Mouse (Mus musculus): ENCODE data around the gene D6Wsu163e.

Gene D6Wsu163e

DNA sequence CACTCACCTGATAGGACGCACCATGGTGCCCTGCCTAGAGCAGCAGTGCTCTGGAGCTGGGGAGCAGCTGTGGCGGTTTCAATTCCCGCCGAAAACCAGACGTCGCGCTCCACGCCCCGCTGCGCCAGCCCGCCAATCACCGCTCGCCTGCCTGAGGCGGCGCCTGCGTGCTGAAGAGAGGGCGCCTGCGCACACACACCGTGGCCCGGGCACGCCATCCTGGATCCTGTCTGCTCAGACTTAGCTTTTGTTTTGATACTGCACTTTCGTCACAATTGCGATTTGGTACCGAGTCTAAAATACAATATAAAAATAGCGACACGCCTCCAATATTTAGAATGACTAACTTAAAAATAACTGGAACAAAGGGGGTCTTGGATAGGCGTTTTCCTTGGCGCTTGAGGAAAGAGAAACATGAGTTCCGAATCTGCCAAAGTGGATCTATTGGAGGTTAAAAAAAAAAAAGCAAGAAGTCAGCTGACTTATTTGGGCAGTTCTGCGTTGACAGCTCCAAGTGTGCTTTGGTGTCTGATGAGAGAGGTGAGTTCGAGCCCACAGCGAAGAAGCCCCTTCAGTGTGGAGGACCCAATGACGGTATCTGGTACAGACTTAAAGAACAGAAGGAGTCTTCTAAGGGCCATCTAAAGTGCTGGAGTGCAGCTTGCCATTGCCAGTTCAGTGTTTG is at the start of gene D6Wsu163e, which contains the start of gene Rad51ap1:
Gene D6Wsu163e (plus strand): TSS at position 476 of the 685 bp plus-strand sequence.
Gene Rad51ap1 (minus strand): TSS at position 101 of the 685 bp plus-strand sequence.
- DNase-seq (ENCODE audit: low read depth in 1 of 2, low spot score in 2 of 2): peak; percentile 90

GRCm38 (mm10) chr6:126907378-126907777 is 32.4 kb upstream of the D6Wsu163e start:
- no peak for DNase-seq (ENCODE audit: low read depth in 1 of 2, low spot score in 2 of 2)

GRCm38 (mm10) chr6:126907876-126908275 is 31.9 kb upstream of the D6Wsu163e start:
- no peak for DNase-seq (ENCODE audit: low read depth in 1 of 2, low spot score in 2 of 2)

GRCm38 (mm10) chr6:126910727-126911126 is 29.0 kb upstream of the D6Wsu163e start:
- no peak for DNase-seq (ENCODE audit: low read depth in 1 of 2, low spot score in 2 of 2)

DNA sequence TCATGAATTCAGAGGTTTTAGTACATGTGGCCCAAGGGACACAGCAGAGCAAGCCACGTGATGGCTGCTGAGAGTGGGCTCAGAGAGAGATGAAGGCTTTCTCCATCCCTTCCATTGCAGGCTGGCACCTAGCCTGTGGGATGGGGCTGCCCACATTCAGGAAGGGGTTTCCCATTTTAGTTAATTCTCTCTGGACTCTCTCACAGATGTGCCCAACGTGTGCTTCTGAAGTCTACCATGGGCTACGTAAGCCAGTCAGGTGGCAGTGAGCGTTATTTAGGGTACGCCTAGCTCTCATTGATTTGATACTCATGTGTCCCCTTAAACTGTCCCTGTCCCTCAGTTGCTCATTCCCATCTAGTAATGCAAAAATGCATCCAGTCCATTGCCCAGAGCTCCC is 24.8 kb upstream of the D6Wsu163e start:
- no peak for DNase-seq (ENCODE audit: low read depth in 1 of 2, low spot score in 2 of 2)

DNA sequence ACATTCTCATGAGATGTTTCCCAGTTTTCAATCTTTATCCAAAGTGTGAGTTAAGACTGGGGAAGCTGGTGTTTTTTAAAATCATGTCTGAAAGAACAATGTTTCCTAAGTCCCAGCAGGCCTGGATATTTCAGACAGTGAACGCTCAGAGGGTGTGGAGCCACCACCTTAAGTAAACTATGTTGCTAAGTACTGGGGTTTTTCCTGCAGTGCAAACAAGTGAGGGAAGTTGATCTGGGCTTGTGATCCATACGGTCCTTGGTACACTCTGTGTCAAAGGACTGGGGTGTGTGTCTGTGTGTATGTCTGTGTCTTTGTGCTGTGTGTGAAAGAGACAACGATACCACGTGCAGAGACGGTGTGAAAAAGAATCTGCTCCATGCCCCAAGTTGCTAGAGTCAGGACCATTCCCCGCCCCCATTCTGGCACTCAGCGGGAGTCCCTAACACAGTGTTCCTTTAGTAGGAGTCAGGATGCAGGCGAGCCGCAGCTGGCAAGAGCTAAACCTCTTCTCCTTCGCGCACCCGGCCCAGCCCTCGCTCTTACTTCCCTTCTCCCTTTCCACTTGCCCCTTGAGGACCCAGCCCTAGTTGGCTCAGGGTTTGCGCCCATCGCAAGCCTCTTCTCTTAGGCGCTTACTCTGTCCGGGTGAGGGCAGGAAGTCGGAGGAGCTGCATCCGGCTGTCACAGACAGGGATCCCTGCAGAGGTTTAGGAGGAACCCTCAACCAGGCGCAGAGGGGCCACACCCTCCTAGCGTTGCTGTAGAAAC is 18.5 kb upstream of the D6Wsu163e start, which contains the start of gene Dyrk4:
Gene Dyrk4 (minus strand): TSS at position 729 of the 771 bp plus-strand sequence.
- DNase-seq (ENCODE audit: low read depth in 1 of 2, low spot score in 2 of 2): no peak

GRCm38 (mm10) chr6:126932896-126933295 is 6.9 kb upstream of the D6Wsu163e start:
- DNase-seq (ENCODE audit: low read depth in 1 of 2, low spot score in 2 of 2): no peak

GRCm38 (mm10) chr6:126938047-126938446 is 1.7 kb upstream of the D6Wsu163e start:
- DNase-seq (ENCODE audit: low read depth in 1 of 2, low spot score in 2 of 2): no peak

- DNase-seq (ENCODE audit: low read depth in 1 of 2, low spot score in 2 of 2): no peak
These were observed 792 bp upstream of the D6Wsu163e start for GRCm38 (mm10) chr6:126938853-126939486.

DNA sequence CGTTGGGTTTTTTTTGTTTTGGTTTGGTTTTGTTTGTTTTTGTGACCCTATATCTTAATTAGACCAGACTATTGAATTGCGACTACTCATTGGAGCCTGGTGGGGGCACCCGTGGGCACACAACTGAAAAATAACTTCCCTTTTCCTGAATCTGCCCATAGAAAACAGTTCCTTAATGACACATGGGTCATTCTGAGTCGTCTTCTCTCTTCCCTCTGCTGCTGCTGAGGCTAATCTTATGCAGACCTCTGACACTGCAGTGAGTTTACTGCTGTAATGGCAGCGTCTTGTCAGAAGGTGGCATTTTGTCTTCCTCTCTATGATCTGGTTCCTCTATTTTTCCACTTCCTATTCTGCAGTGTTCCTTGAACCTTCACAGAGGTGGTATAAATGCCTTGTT is 689 bp downstream of the D6Wsu163e start:
- DNase-seq (ENCODE audit: low read depth in 1 of 2, low spot score in 2 of 2): peak; percentile 23 to 39

- no peak for DNase-seq (ENCODE audit: low read depth in 1 of 2, low spot score in 2 of 2)
These were observed 8.6 kb downstream of the D6Wsu163e start for GRCm38 (mm10) chr6:126948336-126948735.

- DNase-seq (ENCODE audit: low read depth in 1 of 2, low spot score in 2 of 2): peak; percentile 14 to 41
These were observed 16.0 kb downstream of the D6Wsu163e start for GRCm38 (mm10) chr6:126955734-126956133.

GRCm38 (mm10) chr6:126961371-126962018 is 21.7 kb downstream of the D6Wsu163e start:
- DNase-seq (ENCODE audit: low read depth in 1 of 2, low spot score in 2 of 2): no peak

DNA sequence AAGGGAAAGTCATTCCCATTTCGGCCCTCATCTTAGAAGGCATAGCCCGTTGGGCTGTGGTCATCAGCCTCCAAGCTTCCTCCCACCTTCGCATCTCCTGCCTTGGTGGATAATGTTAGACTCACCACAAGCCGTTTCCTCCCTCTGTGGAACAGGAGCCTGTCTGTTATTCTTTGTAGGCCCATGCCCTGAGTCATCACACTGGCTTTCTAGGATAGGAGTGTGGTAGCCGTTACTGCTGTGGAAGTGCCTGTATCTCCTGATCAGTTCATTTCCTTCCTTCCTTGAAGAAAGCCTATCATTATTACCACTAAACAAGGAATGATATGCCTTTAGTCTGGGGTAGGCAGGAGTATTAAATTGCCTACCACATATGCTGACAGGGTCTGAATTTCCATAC is 22.9 kb downstream of the D6Wsu163e start:
- DNase-seq (ENCODE audit: low read depth in 1 of 2, low spot score in 2 of 2): no peak

DNA sequence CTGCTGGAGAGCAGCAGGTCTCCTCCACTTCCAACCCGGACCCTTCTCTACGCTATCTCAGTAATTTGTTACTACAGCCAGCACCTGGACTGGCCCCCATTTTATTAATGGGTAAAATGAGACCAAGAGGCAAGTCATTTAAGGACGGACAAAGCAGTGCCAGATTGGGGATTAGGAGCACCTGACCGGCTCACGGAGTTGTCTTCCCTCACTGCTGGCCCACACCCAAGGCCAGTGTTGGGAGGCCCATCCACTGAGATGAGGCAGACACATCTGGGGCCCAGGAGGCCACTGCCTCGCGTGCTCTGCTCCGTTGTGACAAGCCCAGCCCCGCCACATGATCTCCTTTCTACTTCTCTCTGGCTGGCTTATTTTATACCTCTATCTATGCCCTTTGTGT is 23.7 kb downstream of the D6Wsu163e start:
- no peak for DNase-seq (ENCODE audit: low read depth in 1 of 2, low spot score in 2 of 2)

- DNase-seq (ENCODE audit: low read depth in 1 of 2, low spot score in 2 of 2): no peak
These were observed 26.7 kb downstream of the D6Wsu163e start for GRCm38 (mm10) chr6:126966241-126967026.

DNA sequence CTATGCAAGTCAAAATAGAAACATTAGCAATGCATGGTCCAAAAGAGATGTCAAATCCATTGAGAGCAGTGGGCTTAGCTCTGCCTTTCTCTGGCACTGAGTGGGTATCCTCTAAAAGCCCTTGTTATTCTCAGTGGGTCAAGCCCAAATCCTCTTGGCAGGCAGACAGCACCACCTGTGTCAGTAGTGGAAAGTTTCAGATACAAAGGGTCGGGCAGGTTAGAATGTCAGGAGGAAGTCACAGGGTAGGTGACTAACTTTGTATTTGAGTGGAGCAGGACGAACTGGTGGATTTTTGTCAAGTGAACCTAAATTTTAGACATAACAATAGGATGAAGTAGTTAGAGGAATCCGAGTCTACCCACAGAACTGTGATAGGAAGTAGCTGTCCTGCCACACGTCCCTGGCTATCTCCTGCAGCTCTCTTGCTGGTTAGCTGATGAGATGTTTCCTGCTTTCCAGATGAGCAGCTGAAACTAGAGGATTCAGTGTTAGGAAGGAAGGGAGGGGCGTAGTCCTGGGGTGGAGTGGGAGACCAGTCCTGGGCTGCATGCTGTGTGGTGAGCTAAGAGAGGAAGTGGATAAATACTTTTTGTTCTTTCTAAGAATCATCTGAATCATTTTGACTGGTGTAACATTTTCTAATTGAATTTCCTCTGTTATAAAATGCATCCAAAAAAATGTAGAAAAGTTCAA is 41.9 kb downstream of the D6Wsu163e start:
- DNase-seq (ENCODE audit: low read depth in 1 of 2, low spot score in 2 of 2): no peak

DNA sequence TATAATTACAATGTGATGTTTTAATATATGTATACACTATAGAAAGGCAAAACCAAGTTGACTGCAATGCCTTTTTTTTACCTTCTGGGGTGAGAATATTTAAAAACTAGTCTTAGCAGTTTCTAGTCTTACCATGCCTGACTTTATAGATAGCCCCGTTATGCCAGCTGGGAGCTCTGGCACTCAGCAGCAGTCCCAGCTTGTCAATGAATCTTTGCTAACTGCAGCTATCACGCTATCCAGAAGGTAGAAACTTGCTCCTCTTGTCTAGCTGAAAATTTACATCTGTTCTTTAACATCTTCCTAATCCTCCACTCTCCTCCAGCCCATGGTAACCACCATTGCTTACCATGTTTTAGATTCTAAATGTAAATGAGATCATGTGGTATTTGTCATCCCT is 53.9 kb downstream of the D6Wsu163e start:
- DNase-seq (ENCODE audit: low read depth in 1 of 2, low spot score in 2 of 2): no peak

GRCm38 (mm10) chr6:126995494-126995893 is 55.7 kb downstream of the D6Wsu163e start:
- DNase-seq (ENCODE audit: low read depth in 1 of 2, low spot score in 2 of 2): no peak

DNA sequence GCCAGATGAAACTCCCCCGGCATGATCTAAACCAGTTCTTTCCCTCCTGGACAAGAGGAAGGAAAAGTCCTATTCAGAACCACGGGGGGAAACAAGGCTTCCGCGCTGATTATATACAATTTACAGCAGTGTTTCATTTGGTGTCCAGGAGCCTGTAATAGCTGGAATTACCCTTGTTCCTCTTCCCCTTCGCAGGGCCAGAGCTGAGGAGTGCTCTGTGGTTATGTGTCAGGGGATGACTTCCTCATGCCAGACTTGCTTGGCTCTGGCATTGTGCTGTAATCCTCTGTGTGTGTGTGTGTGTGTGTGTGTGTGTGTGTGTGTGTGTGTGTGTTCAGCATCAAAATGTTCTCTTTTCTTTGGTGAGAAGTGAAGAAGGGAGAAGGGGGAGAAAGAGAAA is 56.6 kb downstream of the D6Wsu163e start:
- peak; percentile 30 to 46 for DNase-seq (ENCODE audit: low read depth in 1 of 2, low spot score in 2 of 2)

All from monocyte, adult 2 months (primary cell).